Mouse (Mus musculus): Measurements from ENCODE around the gene Dennd5a. TPM values are rescaled to one million over a fixed set of nuclear protein-coding genes. Genes with fewer than 3 reads are reported as not detected.
"Not testable (repeated sequence)": the region's sequence is repeated elsewhere in the genome, so short reads cannot be mapped to it uniquely, and the experiment has no call there.

Gene Dennd5a
- 41.7 and 46.2 TPM in 2 replicates for polyA plus RNA-seq (2015; fragmentation: Nextera tagmentation; extraction: Ambion mirVana)

DNA sequence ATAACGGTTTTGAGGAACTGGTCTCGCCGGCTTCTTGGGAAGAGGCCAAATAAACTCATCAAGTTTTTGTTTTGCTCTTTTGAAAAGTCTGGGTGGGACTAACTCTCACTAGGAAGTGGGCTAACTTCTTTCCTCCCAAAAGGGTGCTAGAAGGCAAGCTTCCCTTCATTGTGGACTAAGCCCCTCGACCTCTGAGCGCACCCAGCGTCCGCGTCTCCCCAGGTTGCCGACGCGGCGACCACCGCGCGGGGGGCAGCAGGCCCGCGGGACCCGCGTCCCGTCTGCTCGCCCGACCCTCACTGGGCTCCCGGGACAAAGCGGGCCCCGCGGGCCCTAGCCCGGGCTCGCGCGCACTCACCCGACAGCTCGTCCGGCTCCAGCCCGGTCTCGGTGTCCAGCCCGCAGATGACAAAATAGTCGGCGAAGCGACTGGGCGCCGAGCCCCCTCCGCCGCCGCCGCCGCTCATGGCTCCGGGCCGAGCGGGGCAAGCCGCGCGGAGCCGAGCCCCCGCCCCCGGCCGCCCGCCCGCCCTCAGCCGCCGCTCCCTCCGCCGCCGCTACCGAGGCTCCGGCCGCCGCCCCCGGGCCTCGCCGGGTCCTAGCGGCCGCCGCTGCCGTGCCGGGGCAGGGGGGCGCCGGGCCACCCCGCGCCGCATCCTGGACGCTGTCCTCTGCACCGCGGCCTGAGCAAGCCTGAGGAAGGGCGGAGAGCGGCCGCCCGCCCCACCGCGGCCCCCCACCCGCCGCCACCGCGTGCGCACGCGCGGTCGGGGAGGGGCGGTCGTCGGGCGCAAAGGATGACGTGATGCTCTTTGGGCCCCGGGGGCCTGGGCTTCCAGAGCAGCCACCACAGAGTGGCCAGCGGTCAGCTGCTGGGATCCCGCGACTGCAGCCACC lies at the start of gene Dennd5a:
Gene Dennd5a, minus strand, starts transcription at position 755 of the 897 bp plus-strand sequence.
- under 1% methylated on average over 79 of the region's 107 CpGs for WGBS
- Histone ChIP-seq H3K4me1 (peaks cover 37% of the 10 kb centered on the region), H3K4me3 (peak within 1 kb of the TSS; percentile 82)

DNA sequence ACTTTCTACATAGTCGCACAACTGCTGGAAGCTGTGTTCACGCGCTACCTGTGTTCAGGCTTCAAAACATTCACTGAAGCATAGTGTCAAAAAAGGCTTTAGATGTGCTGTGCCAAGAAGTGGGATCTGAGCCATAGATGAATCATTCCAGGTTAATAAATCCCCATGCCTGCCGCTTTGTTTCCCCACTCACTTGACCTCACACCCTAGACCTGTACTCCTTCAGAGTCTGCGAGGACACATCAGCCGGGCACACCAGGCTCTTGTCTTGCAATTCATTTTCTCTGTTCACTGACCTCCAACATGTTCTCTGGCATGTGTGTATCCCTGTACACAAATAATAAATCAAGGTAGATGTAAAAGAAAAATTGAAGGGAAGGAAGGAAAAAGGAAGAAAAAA lies 48.8 kb upstream of the Dennd5a start:
- H3K4me3 ChIP-seq = no peak overlapping the region
- no peaks in the 10 kb centered on the region for H3K9me3 ChIP-seq
- H3K27ac ChIP-seq = no peak overlapping the region
- no peaks in the 10 kb centered on the region for H3K27me3 ChIP-seq (replicated peaks)
- H3K9ac ChIP-seq = no peak overlapping the region
- no peaks in the 10 kb centered on the region for H3K36me3 ChIP-seq (replicated peaks)
- no peaks in the 10 kb centered on the region for H3K4me1 ChIP-seq
- ATAC-seq (replicated peaks) = no peak
- 91% methylated on average over 6 of the region's 6 CpGs for WGBS
- H3K4me2 ChIP-seq = no peak overlapping the region

More for the DNA sequence above, at the start of gene Dennd5a:
- H3K27me3 ChIP-seq (replicated peaks) = no peaks in the 10 kb centered on the region
- H3K4me2 ChIP-seq = peak within 1 kb of the TSS; percentile 77
- peak within 1 kb of the TSS; percentile 94 for H3K27ac ChIP-seq
- peak; percentile 96 for ATAC-seq (replicated peaks)
- no peaks in the 10 kb centered on the region for H3K9me3 ChIP-seq
- H3K36me3 ChIP-seq (replicated peaks) = no peaks in the 10 kb centered on the region
- H3K9ac ChIP-seq = peak within 1 kb of the TSS; percentile 94

DNA sequence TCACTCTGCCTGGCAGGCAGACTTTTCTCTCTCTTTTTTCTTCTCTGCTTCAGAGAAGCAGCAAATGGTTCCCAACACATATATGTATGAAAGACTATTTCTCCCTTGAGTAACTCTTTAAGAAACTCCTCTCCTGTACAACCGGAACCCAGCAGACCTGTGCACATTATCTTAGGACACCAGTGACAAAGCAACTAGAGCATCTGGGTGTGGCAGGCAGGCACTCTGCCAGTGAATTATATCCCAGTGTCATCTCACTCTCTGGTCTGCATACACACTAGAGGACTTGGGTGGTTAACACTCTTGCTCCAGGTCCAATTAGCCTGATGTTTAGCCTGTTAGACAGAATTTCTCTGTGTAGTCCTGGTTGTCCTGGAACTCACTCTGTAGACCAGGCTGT lies 48.2 kb upstream of the Dennd5a start:
- H3K27me3 ChIP-seq (replicated peaks) = no peaks in the 10 kb centered on the region

DNA sequence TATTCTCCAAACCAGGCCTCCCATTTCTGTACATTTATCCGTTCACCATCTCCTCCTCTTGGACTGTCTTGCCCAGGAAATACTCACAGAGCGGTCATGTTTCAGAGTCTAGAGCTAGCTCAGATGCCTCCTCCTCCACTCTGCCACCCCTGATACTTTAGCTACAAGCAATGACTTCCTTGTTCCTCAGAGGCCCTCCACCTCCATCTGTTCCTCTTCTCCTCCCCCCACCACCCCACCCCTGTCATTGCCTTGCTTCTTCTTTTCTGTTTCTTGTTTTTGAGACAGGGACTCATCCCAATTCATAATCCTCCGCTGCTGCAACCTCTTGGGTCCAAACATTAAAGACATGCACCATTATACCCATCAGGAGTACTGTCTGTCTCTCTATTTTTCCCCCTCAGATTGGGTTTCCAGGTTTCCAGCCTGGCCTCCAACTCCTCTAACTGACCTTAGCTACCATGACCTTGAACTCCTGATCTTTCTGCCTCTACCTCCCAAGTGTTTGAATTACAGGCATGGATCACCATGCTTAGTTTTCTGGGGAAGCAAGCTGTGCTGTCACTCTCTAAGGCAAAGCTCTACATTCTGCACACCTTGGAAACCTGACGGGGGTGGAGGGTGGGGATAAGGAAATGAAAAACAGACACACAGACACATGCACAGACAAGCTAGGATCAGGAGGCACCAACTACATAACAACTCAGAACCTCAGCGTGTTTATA lies 46.4 kb upstream of the Dennd5a start:
- H3K27me3 ChIP-seq (replicated peaks) = no peaks in the 10 kb centered on the region
- no peaks in the 10 kb centered on the region for H3K9me3 ChIP-seq
- H3K36me3 ChIP-seq (replicated peaks) = no peaks in the 10 kb centered on the region
- 72% methylated on average over 5 of the region's 5 CpGs for WGBS
- H3K9ac ChIP-seq = no peak overlapping the region
- H3K4me3 ChIP-seq = no peak overlapping the region
- H3K4me1 ChIP-seq = peaks cover 6% of the 10 kb centered on the region; the same call in 1 of the 2 replicates
- no peak overlapping the region for H3K4me2 ChIP-seq
- H3K27ac ChIP-seq = no peak overlapping the region
- ATAC-seq (replicated peaks) = no peak

More for the DNA sequence above, 48.2 kb upstream of the Dennd5a start:
- WGBS = 96% methylated on average over 1 of the region's 1 CpGs
- H3K4me2 ChIP-seq = no peak overlapping the region
- no peaks in the 10 kb centered on the region for H3K36me3 ChIP-seq (replicated peaks)
- no peak for ATAC-seq (replicated peaks)
- H3K9ac ChIP-seq = no peak overlapping the region
- H3K9me3 ChIP-seq = no peaks in the 10 kb centered on the region
- no peaks in the 10 kb centered on the region for H3K4me1 ChIP-seq
- H3K27ac ChIP-seq = no peak overlapping the region
- no peak overlapping the region for H3K4me3 ChIP-seq

DNA sequence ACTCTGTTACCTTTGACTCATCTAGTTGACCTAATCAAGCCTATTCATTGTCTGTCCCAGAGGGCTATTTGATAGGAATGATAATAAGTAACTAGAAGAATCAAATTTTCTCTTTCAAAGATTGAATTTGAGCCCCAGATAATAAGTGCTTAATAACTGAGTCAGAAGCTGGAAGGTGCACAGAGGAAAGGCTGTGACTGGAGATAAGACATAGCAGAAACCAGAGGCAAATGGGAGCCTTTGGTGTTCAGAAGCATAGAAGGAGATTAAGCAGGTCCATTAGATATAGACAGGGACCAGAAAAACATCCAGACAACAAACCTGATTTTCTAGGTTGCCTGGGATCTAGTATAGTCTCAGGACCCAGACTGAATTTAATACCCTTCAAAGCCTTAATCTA lies 45.7 kb upstream of the Dennd5a start:
- Histone ChIP-seq H3K9ac (no peak overlapping the region), H3K4me1 (peaks cover 6% of the 10 kb centered on the region; the same call in 1 of the 2 replicates)
- no peak for ATAC-seq (replicated peaks)

DNA sequence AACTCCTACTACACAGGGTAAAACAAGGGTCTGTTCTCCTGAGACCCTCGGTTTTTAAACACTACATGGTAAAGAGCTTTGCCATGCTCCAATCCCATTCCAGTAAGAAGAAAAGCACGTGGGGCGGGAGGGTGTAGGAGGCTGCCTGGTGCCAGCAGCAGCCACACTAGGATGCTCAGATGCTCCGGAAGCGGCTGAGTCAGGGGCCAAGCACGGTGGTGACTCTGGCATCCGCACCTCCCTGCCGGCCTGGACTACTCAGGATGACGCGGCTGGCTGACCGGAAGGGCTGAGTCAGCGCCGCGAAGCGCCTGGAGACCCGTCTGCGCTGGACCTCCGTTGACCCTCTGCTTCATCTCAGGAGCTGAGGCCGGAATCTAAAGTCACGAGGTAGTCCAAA lies 42.7 kb upstream of the Dennd5a start:
- 16% methylated on average over 20 of the region's 20 CpGs for WGBS
- 0 out of 2 replicates have a peak, but pooled peaks have one; percentile 37 for ATAC-seq (replicated peaks)
- Histone ChIP-seq H3K27ac (no peak overlapping the region), H3K27me3 (replicated peaks) (no peaks in the 10 kb centered on the region), H3K9me3 (no peaks in the 10 kb centered on the region), H3K4me3 (peak overlapping the region; percentile 20), H3K4me1 (peaks cover 6% of the 10 kb centered on the region; the same call in 1 of the 2 replicates), H3K4me2 (peak overlapping the region; percentile 44), H3K9ac (peak overlapping the region; percentile 12; the same call in 1 of the 2 replicates), H3K36me3 (replicated peaks) (no peaks in the 10 kb centered on the region)

More for the DNA sequence above, 45.7 kb upstream of the Dennd5a start:
- Histone ChIP-seq H3K4me2 (no peak overlapping the region), H3K27me3 (replicated peaks) (no peaks in the 10 kb centered on the region), H3K4me3 (no peak overlapping the region), H3K36me3 (replicated peaks) (no peaks in the 10 kb centered on the region), H3K9me3 (no peaks in the 10 kb centered on the region), H3K27ac (no peak overlapping the region)

DNA sequence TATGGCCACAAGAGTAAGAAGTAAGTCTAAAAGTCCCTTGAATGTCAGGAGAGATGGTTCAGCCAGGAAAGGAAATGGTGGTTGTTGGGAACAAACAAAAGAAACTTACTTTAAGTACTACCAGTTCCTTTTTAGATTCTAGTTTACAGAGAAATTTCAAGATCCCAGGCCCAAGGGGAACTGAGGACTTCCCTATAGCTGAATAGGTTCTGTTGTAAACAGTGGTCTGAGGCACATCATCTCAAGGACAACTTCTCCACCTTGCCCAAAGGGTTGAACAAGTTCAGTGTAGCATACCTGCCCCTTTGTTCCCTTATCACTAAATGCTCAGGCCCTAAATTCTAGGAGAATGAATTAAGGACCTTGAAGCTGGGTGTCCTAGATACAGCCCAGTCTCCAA lies 41.8 kb upstream of the Dennd5a start:
- Histone ChIP-seq H3K4me1 (peaks cover 6% of the 10 kb centered on the region; the same call in 1 of the 2 replicates), H3K4me2 (no peak overlapping the region), H3K27ac (no peak overlapping the region), H3K36me3 (replicated peaks) (no peaks in the 10 kb centered on the region), H3K4me3 (no peak overlapping the region), H3K9me3 (no peaks in the 10 kb centered on the region), H3K27me3 (replicated peaks) (no peaks in the 10 kb centered on the region), H3K9ac (no peak overlapping the region)
- ATAC-seq (replicated peaks) = no peak

DNA sequence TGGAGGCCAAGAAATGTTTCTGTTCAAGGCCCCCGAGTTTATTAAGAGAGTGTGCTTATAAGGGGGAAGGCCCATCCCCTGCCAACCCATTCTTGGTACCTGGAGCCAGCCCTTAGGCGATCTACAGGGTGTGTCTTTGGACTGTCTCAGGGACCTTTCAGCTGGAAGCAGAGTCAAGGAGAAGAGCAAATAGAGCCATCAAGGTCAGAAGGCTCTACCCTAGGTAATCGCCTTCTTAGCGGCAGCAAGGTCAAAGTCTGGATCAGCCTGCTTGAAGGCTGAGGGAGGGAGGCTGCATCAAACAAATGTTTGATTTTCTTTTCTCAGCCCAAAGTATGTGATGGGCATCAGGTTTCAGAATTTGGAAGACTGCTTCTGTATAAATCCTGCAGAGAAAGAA lies 38.1 kb upstream of the Dennd5a start:
- Histone ChIP-seq H3K4me2 (no peak overlapping the region), H3K4me1 (peaks cover 6% of the 10 kb centered on the region; the same call in 1 of the 2 replicates), H3K4me3 (no peak overlapping the region), H3K9me3 (no peaks in the 10 kb centered on the region), H3K27ac (no peak overlapping the region), H3K27me3 (replicated peaks) (no peaks in the 10 kb centered on the region), H3K9ac (no peak overlapping the region), H3K36me3 (replicated peaks) (no peaks in the 10 kb centered on the region)
- no peak for ATAC-seq (replicated peaks)
- WGBS = 83% methylated on average over 4 of the region's 4 CpGs

DNA sequence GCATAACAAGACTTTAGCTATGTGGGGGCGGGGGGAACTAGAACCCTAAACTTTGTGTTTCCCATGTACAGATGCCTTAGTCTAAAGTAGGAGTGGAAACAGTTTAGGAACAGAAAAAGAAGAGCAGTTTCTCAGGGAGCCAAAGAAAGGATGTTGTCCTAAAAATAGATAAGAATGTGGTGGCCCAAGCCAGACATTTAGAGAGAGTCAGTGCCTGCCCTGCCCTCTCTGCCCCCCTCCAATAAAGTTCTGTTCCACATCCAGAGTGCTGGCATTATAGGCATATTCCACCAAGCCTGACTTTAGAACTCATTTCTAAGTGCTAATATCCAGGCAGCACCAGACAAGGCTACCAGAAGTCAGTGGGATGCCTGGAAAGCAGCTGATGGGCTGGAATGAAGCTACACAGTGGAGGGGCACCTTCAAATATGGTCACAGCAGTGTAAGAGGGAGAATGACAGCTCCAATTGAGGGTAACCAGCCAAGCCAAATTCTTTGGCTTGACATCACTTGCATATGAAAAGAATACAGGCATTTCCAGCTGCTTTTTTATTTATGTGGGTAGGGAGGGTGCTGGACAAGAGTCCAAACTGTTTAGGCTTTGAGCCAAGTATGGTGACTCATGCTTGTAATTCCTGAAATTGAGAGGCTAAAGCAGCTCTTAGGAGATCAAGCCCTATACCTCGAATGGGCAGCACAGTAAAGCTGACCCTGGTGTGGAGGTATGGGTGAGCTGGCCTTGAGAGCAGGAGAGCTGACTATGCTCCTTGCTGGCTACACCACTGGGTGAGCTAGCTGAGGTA lies 33.1 kb upstream of the Dennd5a start:
- H3K27me3 ChIP-seq (replicated peaks) = no peaks in the 10 kb centered on the region
- no peaks in the 10 kb centered on the region for H3K9me3 ChIP-seq
- H3K4me2 ChIP-seq = no peak overlapping the region
- WGBS = 54% methylated on average over 2 of the region's 2 CpGs
- H3K36me3 ChIP-seq (replicated peaks) = no peaks in the 10 kb centered on the region
- no peak overlapping the region for H3K4me3 ChIP-seq
- H3K9ac ChIP-seq = no peak overlapping the region
- H3K27ac ChIP-seq = no peak overlapping the region
- ATAC-seq (replicated peaks) = no peak
- no peaks in the 10 kb centered on the region for H3K4me1 ChIP-seq

DNA sequence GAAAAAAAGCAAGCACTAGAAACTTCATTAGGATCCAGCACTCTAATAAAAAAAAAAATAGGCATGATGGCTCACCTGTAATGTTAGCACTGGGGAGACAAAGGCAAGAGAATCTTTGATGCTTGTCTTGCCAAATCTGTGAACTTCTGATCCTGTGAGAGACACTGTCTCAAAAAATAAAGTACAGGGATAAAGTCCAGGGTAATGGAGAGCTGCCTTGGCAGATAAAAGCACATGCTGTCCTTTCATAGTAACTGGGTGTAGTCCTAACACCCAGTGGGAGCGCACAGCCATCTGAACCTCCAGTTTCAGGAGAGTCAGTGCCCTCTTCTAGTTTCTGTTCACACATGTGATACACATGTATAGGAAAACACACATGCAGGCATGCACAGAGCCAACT lies 31.0 kb upstream of the Dennd5a start:
- Histone ChIP-seq H3K27ac (no peak overlapping the region), H3K4me3 (no peak overlapping the region), H3K4me1 (no peaks in the 10 kb centered on the region), H3K27me3 (replicated peaks) (no peaks in the 10 kb centered on the region), H3K9me3 (no peaks in the 10 kb centered on the region), H3K36me3 (replicated peaks) (no peaks in the 10 kb centered on the region), H3K4me2 (no peak overlapping the region), H3K9ac (no peak overlapping the region)
- ATAC-seq (replicated peaks) = no peak
- WGBS = 84% methylated on average over 1 of the region's 1 CpGs

DNA sequence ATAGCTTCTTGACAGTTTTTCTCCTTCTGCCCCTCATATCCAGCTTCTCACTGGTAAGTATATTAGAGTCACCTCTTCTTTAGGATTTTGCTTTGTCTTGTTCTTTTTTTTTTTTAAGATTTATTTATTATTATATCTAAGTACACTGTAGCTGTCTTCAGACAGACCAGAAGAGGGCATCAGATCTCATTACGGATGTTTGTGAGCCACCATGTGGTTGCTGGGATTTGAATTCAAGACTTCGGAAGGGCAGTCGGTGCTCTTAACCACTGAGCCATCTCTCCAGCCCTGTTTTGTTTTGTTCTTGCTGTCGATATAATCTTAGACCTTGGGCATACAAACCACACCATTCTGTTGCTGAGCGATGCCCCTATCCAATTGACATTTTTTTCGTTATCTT lies 26.5 kb upstream of the Dennd5a start, which contains the start of gene Tmem41b:
Gene Tmem41b, minus strand, starts transcription at position 155 of the 400 bp plus-strand sequence.
- Histone ChIP-seq H3K27ac (peak within 1 kb of the TSS; percentile 87), H3K9ac (peak within 1 kb of the TSS; percentile 55), H3K4me2 (peak within 1 kb of the TSS; percentile 63), H3K4me3 (peak within 1 kb of the TSS; percentile 61), H3K4me1 (peaks cover 22% of the 10 kb centered on the region)
- ATAC-seq (replicated peaks) = peak; percentile 2; the same call in 1 of the 2 replicates
- H3K36me3 ChIP-seq (replicated peaks); H3K27me3 ChIP-seq (replicated peaks); H3K9me3 ChIP-seq: not testable (repeated sequence)
- 39% methylated on average over 6 of the region's 6 CpGs for WGBS

Measured in midbrain, embryonic 15.5 days (tissue).